Mouse (Mus musculus) adrenal gland, adult (tissue): ENCODE data around the gene Tbc1d24.
"Not testable (repeated sequence)": the region's sequence is repeated elsewhere in the genome, so short reads cannot be mapped to it uniquely, and the experiment has no call there.

Experiments
- DNase-seq, 2 experiments: peaks; one replicate each; pipeline ENCODE4 v3.0.0; 2022 to 2023; ENCODE audit warnings: low spot score in 1 of 2; ENCODE audit not compliant: inconsistent age in 2 of 2

Gene Tbc1d24

DNA sequence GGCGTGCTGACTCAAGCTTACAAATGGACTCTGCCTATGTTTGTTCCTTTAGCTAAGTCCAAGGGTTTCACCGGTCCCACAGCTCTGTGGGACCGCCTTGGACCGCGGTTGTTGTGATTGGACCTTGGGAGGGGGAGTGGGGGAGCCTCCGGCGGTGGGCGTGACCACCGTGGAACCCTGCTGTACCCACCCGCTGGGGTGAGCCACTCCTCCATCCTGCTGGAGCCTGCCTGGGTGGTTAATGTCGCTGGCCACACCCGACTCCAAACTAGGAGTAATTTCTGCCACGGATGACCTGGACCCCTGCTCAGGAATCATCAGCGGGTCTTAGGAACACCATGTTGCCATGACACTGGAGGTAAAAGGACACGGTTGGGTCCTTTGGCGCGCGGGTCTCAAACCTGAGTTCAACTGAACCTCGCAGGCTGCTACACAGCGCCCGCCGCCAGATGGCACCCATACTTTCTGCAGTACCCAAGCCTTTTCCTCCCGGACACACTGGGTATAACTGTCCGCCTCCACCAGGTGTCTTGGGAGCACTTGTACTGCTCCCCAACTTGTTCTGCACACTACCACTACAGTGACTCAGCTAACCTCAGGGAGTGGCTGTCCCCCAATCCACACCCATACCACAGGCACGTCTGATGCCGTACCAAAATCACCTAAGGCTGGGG is 53.3 kb downstream of the Tbc1d24 start:
- DNase-seq: peak; percentile 82 to 92

DNA sequence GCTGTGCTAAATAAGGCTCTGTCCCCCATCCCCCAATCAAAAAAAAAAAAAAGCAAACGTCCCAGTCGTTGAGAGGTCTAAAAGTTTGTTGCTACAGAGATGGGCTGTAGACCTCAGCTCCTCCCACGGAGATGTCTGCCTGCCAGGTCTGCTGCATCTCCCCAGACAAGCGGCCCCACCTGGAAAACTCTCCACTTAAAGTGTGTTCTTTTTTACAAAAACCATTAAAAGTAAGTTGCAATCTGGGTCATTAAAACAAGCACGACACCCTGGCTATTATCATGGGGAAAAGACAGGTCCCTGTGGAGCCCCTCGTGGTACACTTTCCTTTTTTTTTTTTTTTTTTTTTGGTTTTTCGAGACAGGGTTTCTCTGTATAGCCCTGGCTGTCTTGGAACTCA is 54.0 kb downstream of the Tbc1d24 start:
- DNase-seq: no peak

DNA sequence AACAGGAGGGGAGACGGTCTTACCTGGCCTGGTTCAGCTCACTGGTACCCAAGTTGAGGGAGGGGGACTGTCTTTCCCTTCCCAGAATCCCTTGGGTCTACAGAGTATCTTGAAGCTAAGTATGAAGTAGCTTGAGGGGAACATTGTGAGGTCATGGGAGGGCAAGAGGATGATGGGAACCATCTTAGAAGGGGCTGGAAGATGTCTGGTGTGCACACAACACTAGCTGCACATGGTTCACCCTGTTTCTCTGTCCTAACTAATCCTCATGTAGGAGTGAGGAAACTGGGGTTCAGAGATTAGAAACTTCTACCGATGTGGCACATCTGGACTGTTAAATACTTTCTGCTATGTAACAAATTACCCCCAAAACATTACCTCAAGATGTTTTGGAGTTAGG is 54.5 kb downstream of the Tbc1d24 start, which contains the start of gene Pdpk1:
TSS of gene Pdpk1 (minus strand) at position 101 of the 400 bp plus-strand sequence.
- no peak for DNase-seq

DNA sequence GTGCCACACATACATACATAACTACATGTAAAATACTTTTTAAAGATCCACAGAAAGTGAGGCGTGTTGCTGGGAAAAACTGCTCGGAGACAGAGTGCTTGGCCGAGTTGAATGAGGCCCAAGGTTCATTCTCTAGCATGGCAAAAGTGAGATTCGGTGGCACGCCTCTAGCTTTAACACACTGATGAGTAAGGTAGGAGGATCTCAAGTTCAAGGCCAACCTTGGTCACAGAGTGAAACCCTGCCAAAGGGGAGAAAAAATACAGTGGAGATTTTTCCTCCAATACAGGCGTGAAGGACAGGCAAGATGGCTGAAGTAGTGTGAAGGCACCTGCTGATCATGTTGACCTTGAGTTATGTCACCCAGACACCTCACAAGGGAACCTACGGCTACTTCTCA is 55.9 kb downstream of the Tbc1d24 start:
- peak; percentile 70 to 91 for DNase-seq

DNA sequence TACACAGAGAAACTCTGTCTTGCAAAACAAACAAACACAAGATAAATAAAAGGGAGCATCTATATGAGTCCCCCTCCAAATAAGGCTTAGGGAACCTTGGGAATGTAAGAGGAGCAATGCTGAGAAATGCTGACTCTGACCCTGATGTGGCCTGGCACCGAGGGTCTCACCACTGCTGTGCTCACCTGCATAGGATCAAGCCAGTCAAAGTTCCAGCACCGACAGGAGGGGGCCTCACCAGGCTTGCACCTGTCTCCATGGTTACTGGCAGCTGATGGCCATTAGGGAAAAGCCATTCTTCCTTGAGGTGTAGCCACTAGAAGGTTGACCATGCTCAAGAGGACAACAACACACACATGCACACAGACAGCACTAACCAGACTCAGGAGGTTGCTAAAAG is 62.5 kb downstream of the Tbc1d24 start:
- no peak for DNase-seq

DNA sequence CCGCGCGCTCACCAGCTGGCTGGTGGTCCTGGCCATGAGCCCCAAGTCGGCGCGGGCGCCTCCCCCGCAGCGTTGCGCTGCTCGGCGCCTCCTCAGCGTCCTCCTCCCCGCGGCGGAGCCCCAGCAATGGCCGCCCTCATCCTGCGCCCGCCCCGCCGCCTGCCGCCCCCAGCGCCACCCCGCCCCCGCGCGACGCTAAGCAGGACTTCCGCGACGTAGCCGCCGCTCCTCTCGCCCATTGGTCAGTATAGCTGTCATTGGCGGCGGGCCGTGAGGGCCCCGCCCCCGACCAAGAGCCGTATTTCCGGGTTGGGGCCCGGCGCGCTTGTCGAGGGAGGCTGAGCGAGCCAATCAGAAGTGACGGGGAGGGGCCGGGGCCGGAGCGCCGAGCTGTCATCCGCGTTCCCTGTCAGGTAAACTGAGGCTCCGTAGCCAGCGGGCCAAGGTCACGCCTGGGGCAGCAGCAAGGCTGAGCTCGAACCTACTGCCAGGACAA is 63.9 kb downstream of the Tbc1d24 start:
- peak; percentile 98 to 99 for DNase-seq

DNA sequence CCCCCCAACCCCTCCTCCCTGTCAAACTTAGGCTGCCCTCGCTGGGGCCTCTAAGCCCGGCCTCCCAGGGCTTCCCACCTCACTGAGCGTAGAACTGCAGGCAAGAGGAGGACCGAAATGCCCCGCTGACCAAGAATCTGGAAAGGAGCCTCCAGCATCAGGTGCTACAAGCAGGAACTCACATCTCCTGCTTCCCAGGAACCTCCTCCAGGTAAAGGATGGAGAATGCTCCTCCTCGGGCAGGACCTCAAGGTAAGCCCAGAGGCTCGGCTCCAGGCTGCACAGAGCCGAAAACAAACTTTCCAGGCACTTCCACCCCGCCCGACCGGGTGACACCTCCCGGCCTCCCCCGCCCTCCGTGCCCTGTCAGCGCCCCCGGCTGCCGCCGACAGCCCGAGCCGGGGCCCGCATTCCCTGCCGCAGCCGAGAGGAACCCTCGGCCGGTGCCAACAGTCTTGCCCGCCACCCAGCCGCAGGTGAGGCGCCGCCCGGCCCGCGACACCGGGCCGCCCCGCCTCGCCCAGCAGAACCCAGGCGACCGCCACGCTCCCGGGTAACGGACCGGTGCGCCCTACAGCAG is 64.4 kb downstream of the Tbc1d24 start:
- peak; percentile 64 to 86 for DNase-seq

DNA sequence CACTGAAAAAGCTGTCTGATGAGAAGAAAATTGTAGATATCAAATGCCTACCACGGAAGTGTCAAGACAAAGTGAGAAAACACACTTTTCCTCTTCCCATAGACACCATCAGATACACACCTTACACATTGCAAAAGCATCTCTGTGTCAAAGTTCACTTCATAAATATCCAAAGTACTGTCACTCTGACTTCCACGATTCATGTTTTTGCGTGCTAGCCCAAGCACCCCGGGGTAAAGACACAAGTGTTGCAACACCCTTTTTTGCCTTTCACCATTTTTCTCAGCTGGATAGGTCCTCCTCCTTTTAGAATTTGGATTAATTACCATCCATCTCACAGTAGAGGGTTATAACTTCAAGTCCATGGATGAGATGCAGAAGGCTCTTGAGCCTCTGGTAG is 65.4 kb downstream of the Tbc1d24 start:
- no peak for DNase-seq

DNA sequence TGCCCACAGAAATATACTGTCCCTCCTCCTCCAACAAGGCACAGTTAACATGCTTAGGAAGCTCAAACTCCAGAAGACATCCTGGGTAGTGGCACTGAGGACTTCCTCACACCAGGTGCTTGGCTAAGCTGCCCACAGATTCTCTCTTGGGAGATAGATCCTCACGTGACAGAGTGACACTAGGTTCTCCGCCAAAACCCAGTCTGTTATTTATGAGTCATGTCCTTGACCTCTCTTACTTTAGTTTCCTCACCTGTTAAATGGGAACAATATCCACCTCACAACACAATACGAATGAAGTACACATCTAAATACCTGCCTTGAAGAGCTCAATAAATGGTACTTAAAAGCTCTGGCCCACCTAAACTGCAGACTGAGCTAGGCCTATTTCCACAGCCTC is 66.1 kb downstream of the Tbc1d24 start:
- DNase-seq: no peak

DNA sequence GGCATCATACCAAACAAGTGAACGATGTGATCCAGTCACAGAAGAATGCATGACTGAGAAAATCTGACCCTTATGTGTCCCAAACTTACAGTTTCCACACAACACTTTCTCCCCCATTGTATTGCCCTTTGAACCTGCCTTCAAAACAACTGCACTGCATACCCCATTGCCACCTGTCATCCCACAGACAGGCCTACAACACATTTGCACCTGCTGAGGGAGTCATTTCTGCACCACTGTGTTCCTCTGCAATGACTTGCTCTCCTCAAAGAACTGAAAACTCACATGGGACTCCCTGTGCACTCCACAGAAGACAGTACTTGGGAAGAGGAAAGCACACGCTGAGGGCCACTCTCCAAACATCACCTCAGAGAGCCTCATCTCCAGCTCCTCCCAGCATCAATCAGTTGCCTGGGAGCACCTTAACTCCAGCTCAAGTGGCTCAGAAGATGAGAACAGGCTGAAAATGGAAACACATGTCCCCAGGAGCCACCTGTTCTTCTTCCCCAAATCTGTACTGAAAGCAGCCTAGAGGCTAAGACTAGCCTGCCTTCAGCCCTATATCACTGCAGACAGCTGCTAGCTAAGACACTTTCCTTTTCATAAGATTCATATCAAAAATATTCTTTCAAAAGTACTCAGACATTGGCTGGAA is 68.0 kb downstream of the Tbc1d24 start:
- DNase-seq: no peak

DNA sequence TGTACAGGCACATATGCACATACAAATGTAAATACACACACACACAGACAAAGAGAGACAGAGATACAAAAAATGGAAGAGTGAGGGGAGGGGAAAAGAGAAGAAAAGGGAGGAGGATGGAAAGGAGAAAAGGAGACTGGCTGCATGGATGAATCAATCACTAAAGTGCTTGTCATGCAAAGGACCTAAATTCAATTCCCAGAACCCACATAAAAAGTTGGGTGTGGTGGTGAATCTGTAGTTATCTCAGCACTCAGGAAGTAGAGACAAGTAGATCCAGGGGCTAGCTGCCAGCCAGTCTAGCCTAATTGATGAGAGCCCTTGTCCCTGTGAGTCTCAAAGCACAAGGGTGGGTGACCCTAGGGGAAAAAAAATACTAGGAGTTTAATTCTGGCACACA is 71.3 kb downstream of the Tbc1d24 start:
- no peak for DNase-seq

DNA sequence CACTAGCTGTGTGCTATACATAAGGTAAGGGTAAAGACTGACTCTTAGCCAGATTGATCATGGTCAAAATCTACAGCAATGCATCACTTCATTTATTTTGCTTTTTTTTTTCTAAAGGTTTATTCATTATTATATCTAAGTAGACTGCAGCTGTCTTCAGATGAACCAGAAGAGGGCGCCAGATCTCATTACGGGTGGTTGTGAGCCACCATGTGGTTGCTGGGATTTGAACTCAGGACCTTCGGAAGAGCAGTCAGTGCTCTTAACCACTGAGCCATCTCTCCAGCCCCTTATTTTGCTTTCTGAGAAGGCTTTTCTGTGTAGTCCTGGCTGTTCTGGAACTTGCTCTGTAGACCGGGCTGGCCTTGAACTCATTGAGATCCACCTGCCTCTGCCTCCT is 72.4 kb downstream of the Tbc1d24 start:
- not testable (repeated sequence) for DNase-seq

DNA sequence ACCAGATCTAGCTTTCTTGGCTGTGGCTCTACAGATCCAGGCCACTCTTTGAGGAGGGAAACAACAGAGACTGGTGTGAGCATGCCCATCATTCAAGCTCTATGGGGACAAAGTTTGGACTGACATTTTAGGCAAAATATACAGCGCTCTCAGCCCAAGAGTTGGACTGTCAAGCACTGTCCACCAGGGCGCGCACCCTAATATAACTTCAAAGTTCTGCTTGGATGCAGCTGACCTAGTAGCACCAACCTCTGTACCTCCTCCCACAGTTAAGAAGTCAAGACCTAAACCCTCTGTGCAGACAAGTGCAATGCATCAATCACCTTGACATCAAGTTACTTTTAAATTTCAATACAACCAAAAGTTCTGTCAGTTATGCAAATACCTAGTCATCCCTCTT is 73.8 kb downstream of the Tbc1d24 start:
- no peak for DNase-seq

DNA sequence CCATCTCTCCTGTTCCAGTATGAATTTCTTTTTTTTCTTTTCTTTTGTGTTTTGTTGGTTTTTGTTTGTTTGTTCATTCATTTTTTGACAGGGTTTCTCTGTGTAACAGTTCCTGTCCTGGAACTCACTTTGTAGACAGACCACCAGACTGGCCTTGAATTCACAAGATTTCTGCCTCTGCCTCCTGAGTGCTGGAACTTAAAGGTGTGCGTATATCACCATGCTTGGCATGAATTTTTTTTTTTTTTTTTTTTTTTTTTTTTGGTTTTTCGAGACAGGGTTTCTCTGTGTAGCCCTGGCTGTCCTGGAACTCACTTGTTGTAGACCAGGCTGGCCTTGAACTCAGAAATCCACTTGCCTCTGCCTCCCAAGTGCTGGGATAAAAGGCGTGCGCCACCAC is 76.1 kb downstream of the Tbc1d24 start:
- not testable (repeated sequence) for DNase-seq

DNA sequence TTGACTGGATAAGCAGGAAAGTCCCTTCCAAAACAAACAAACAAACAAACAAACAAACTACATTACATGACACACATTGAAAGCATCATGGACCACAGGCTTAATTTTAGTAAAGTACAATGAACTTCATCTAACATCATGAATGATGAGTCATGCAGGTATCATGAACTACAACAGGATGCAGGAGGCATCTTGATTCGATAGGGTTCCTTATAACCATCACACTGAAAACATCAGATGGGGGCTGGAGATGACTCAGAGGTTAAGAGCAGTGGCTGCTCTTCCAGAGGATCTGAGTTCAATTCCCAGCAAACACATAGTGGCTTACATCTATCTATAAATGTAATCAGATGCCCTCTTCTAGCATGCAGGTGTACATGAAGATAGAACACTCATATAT is 77.8 kb downstream of the Tbc1d24 start:
- no peak for DNase-seq

DNA sequence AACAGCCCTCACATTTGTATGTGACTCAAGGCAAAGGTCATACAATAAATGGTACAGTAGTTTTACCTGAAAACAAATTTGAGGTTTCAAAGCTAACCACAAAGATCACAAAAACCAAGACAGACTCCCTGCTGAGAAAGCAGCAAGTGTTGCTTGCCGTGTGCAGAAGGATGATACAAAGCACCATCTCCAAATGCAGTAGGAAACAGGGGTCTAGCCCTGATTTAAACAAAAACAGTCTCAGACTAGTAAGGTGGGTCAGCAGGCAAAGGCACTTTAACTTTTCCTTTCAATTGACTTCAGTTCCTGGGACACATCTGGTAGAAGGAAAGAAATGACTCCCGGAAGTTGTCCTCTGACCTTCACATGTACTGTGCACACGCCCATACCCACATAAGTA is 78.6 kb downstream of the Tbc1d24 start:
- DNase-seq: no peak
